Mouse (Mus musculus) hindbrain, embryonic 16.5 days (tissue): ENCODE data around the gene Tbc1d30. TPM values are rescaled to one million over a fixed set of nuclear protein-coding genes. Genes with fewer than 3 reads are reported as not detected.

ENCODE experiments used
- ATAC-seq: fragments of 200-750 bp; cut with Nextera tagmentation; 2 replicates; pipeline ENCODE4 v1.8.0; 2017; ENCODE audit warnings: moderate TSS enrichment, moderate library complexity
- H3K27ac ChIP-seq: fragments of 300-500 bp; sonication (generic); 2 replicates; pipeline ENCODE4 v1.5.1; 2014; ENCODE audit warnings: low read depth, mild to moderate bottlenecking, control low read depth, low read length, moderate library complexity
- H3K27me3 ChIP-seq: fragments of 300-500 bp; sonication (generic); replicated peaks from 2 replicates; pipeline ENCODE4 v1.6.1; 2014; ENCODE audit warnings: low read length; ENCODE audit not compliant: control insufficient read depth, insufficient read depth
- H3K36me3 ChIP-seq: fragments of 300-500 bp; sonication (generic); 2 replicates; pipeline ENCODE4 v1.6.1; 2014; ENCODE audit warnings: mild to moderate bottlenecking, low read length, moderate library complexity, mixed read lengths; ENCODE audit not compliant: control insufficient read depth, insufficient read depth
- H3K4me1 ChIP-seq: fragments of 300-500 bp; sonication (generic); 2 replicates; pipeline ENCODE4 v1.6.1; 2014; ENCODE audit warnings: low read depth, low read length; ENCODE audit not compliant: control insufficient read depth, insufficient read depth
- H3K4me2 ChIP-seq: fragments of 300-500 bp; sonication (generic); 2 replicates; pipeline ENCODE4 v1.6.1; 2014; ENCODE audit warnings: mild to moderate bottlenecking, low read length, control low read depth, moderate library complexity
- H3K4me3 ChIP-seq: fragments of 300-500 bp; sonication (generic); 2 replicates; pipeline ENCODE4 v1.5.1; 2014; ENCODE audit warnings: mild to moderate bottlenecking, low read length, control low read depth, moderate library complexity
- H3K9ac ChIP-seq: fragments of 300-500 bp; sonication (generic); 2 replicates; pipeline ENCODE4 v1.6.1; 2014; ENCODE audit warnings: low read depth, mild to moderate bottlenecking, control low read depth, low read length, moderate library complexity
- H3K9me3 ChIP-seq: fragments of 300-500 bp; sonication (generic); 2 replicates; pipeline ENCODE4 v1.6.1; 2014; ENCODE audit warnings: mild to moderate bottlenecking, low read length, moderate library complexity; ENCODE audit not compliant: control insufficient read depth
- WGBS: fragments of 180-500 bp; shearing (Covaris S2); extraction: QIAGEN DNeasy Blood & Tissue Kit; methylation state at CpG from one replicate; pipeline ENCODE4 v1.1.7; 2014; 5-methylcytosine and 5-hydroxymethylcytosine counted together
- polyA plus RNA-seq: library from polyadenylated mRNA; unstranded; fragments of >200 nt; fragmentation: Nextera tagmentation; extraction: Ambion mirVana; gene quantifications from 2 replicates; pipeline ENCODE4 v1.2.1, GENCODE M21; 2015

The Tbc1d30 gene
- polyA plus RNA-seq, 1 experiment from 2014 or later, result 16.6 TPM

- Histone ChIP-seq H3K27ac (no peak overlapping the region), H3K4me3 (no peak overlapping the region)
Measured at GRCm38 (mm10) chr10:121235167-121235824, 115.8 kb downstream of the Tbc1d30 start.

GRCm38 (mm10) chr10:121234476-121234875, 116.6 kb downstream of the Tbc1d30 start:
- Histone ChIP-seq H3K4me2 (no peak overlapping the region), H3K4me1 (no peaks in the 10 kb centered on the region), H3K36me3 (no peaks in the 10 kb centered on the region), H3K9ac (no peak overlapping the region), H3K9me3 (peaks cover 4% of the 10 kb centered on the region), H3K27me3 (no peaks in the 10 kb centered on the region), H3K27ac (no peak overlapping the region), H3K4me3 (no peak overlapping the region)
- ATAC-seq, result no peak
- WGBS, result 79% methylated on average over 3 of the region's 3 CpGs

More at GRCm38 (mm10) chr10:121235167-121235824, 115.8 kb downstream of the Tbc1d30 start:
- ATAC-seq, result no peak
- peaks cover 4% of the 10 kb centered on the region for H3K9me3 ChIP-seq
- no peaks in the 10 kb centered on the region for H3K36me3 ChIP-seq
- no peak overlapping the region for H3K4me2 ChIP-seq
- 65% methylated on average over 10 of the region's 10 CpGs for WGBS
- no peaks in the 10 kb centered on the region for H3K4me1 ChIP-seq
- H3K9ac ChIP-seq, result no peak overlapping the region
- no peaks in the 10 kb centered on the region for H3K27me3 ChIP-seq

GRCm38 (mm10) chr10:121228422-121228953, 122.6 kb downstream of the Tbc1d30 start:
- 86% methylated on average over 15 of the region's 15 CpGs for WGBS
- no peaks in the 10 kb centered on the region for H3K4me1 ChIP-seq
- no peaks in the 10 kb centered on the region for H3K27me3 ChIP-seq
- ATAC-seq, result no peak
- H3K27ac ChIP-seq, result no peak overlapping the region
- no peak overlapping the region for H3K4me3 ChIP-seq
- H3K9ac ChIP-seq, result no peak overlapping the region
- no peak overlapping the region for H3K4me2 ChIP-seq
- peaks cover 4% of the 10 kb centered on the region for H3K9me3 ChIP-seq
- H3K36me3 ChIP-seq, result no peaks in the 10 kb centered on the region

GRCm38 (mm10) chr10:121227988-121228409, 123.1 kb downstream of the Tbc1d30 start:
- Histone ChIP-seq H3K4me2 (no peak overlapping the region), H3K9ac (no peak overlapping the region), H3K36me3 (no peaks in the 10 kb centered on the region), H3K27ac (no peak overlapping the region), H3K9me3 (peaks cover 4% of the 10 kb centered on the region), H3K27me3 (no peaks in the 10 kb centered on the region), H3K4me3 (no peak overlapping the region), H3K4me1 (no peaks in the 10 kb centered on the region)
- no peak for ATAC-seq
- WGBS, result 47% methylated on average over 16 of the region's 16 CpGs

GRCm38 (mm10) chr10:121227403-121227802, 123.7 kb downstream of the Tbc1d30 start:
- whole genome bisulfite sequencing, result 84% methylated on average over 5 of the region's 5 CpGs
- Histone ChIP-seq H3K27me3 (no peaks in the 10 kb centered on the region), H3K4me2 (no peak overlapping the region), H3K36me3 (no peaks in the 10 kb centered on the region), H3K4me3 (no peak overlapping the region), H3K4me1 (no peaks in the 10 kb centered on the region), H3K9ac (no peak overlapping the region), H3K9me3 (peaks cover 4% of the 10 kb centered on the region), H3K27ac (no peak overlapping the region)
- ATAC-seq, result no peak

GRCm38 (mm10) chr10:121225636-121226035, 125.4 kb downstream of the Tbc1d30 start:
- Histone ChIP-seq H3K27ac (no peak overlapping the region), H3K4me2 (no peak overlapping the region)
- 68% methylated on average over 6 of the region's 6 CpGs for WGBS

GRCm38 (mm10) chr10:121222881-121223280, 128.2 kb downstream of the Tbc1d30 start:
- H3K4me3 ChIP-seq, result no peak overlapping the region
- no peak overlapping the region for H3K9ac ChIP-seq
- H3K36me3 ChIP-seq, result no peaks in the 10 kb centered on the region
- H3K27ac ChIP-seq, result no peak overlapping the region
- no peaks in the 10 kb centered on the region for H3K4me1 ChIP-seq
- WGBS, result 90% methylated on average over 4 of the region's 4 CpGs
- no peaks in the 10 kb centered on the region for H3K27me3 ChIP-seq
- peaks cover 3% of the 10 kb centered on the region for H3K9me3 ChIP-seq
- no peak for ATAC-seq
- no peak overlapping the region for H3K4me2 ChIP-seq

More at GRCm38 (mm10) chr10:121225636-121226035, 125.4 kb downstream of the Tbc1d30 start:
- Histone ChIP-seq H3K4me3 (no peak overlapping the region), H3K36me3 (no peaks in the 10 kb centered on the region), H3K27me3 (no peaks in the 10 kb centered on the region), H3K9ac (no peak overlapping the region), H3K4me1 (no peaks in the 10 kb centered on the region), H3K9me3 (peaks cover 2% of the 10 kb centered on the region)
- no peak for ATAC-seq

- Histone ChIP-seq H3K9ac (no peak overlapping the region), H3K36me3 (no peaks in the 10 kb centered on the region), H3K4me1 (no peaks in the 10 kb centered on the region), H3K4me2 (no peak overlapping the region), H3K27ac (no peak overlapping the region), H3K9me3 (peaks cover 3% of the 10 kb centered on the region), H3K27me3 (no peaks in the 10 kb centered on the region), H3K4me3 (no peak overlapping the region)
- 82% methylated on average over 7 of the region's 7 CpGs for WGBS
- no peak for ATAC-seq
Measured at GRCm38 (mm10) chr10:121218616-121219015, 132.5 kb downstream of the Tbc1d30 start.

- Histone ChIP-seq H3K9ac (no peak overlapping the region), H3K36me3 (no peaks in the 10 kb centered on the region), H3K4me1 (no peaks in the 10 kb centered on the region), H3K27ac (no peak overlapping the region), H3K4me3 (no peak overlapping the region), H3K27me3 (no peaks in the 10 kb centered on the region), H3K4me2 (no peak overlapping the region), H3K9me3 (peaks cover 3% of the 10 kb centered on the region)
- no peak for ATAC-seq
- WGBS, result 93% methylated on average over 3 of the region's 3 CpGs
Measured at GRCm38 (mm10) chr10:121216804-121217203, 134.3 kb downstream of the Tbc1d30 start.
